Mouse (Mus musculus) heart, adult 2 months (tissue): ENCODE measurements at regions not wholly inside any gene's neighbourhood (a gene's known extent, or its start where the extent isn't known, plus 50 kb on each side); places are given as distances from the start of the nearest gene placed in this dataset.
A peak's percentile ranks its signal among the peaks of the same experiment; 100 is the strongest.

Experiments used
- DNase-seq, 2 experiments: peaks; one replicate each; pipeline ENCODE4 v3.0.0; 2021
- H3K27ac ChIP-seq: fragments of 200-600 bp; 2 replicates; pipeline ENCODE4 v1.8.1; 2022
- H3K27me3 ChIP-seq: fragments of 200-500 bp; 2 replicates; pipeline ENCODE4 v1.6.1; 2012; ENCODE audit warnings: mild to moderate bottlenecking, low read length, inconsistent platforms, mixed read lengths; ENCODE audit not compliant: control insufficient read depth, insufficient read depth
- H3K36me3 ChIP-seq: fragments of 200-500 bp; 2 replicates; pipeline ENCODE4 v1.6.1; 2012; ENCODE audit warnings: low read length, inconsistent platforms; ENCODE audit not compliant: control insufficient read depth, insufficient read depth
- H3K4me1 ChIP-seq: fragments of 200-500 bp; 2 replicates; pipeline ENCODE4 v1.6.1; 2011; ENCODE audit warnings: low read length; ENCODE audit not compliant: control insufficient read depth, insufficient read depth
- H3K4me3 ChIP-seq: fragments of 200-600 bp; 2 replicates; pipeline ENCODE4 v1.8.1; 2022
- H3K79me2 ChIP-seq: fragments of 200-500 bp; replicated peaks from 2 replicates; pipeline ENCODE4 v1.6.1; 2012; ENCODE audit warnings: mild to moderate bottlenecking, inconsistent platforms, low read length, moderate library complexity, mixed read lengths; ENCODE audit not compliant: control insufficient read depth, insufficient read depth
- H3K9ac ChIP-seq: fragments of 200-500 bp; 2 replicates; pipeline ENCODE4 v1.6.1; 2012; ENCODE audit warnings: low read depth, mild to moderate bottlenecking, control low read depth, inconsistent platforms, low read length, mixed read lengths
- CTCF ChIP-seq: fragments of 200-600 bp; IDR thresholded peaks from 2 replicates; pipeline ENCODE4 v1.8.1; 2022; ENCODE audit warnings: antibody characterized with exemption, mild to moderate bottlenecking, moderate library complexity
- EP300 ChIP-seq: fragments of 200-500 bp; IDR thresholded peaks from 2 replicates; pipeline ENCODE4 v1.6.1; 2011; ENCODE audit warnings: low read depth, low read length, control low read depth; ENCODE audit not compliant: insufficient read depth
- POLR2A ChIP-seq: fragments of 200-500 bp; IDR thresholded peaks from 2 replicates; pipeline ENCODE4 v1.6.1; 2011; ENCODE audit warnings: mild to moderate bottlenecking, low read depth, low read length, control low read depth; ENCODE audit not compliant: insufficient read depth
- WGBS: fragments of 180-500 bp; shearing (Covaris S2); methylation state at CpG from one replicate; pipeline ENCODE4 v1.1.7; 2018; 5-methylcytosine and 5-hydroxymethylcytosine counted together
- intact Hi-C: fragments of 180-260 bp; cut with DNase I; formaldehyde crosslinking; loops from one replicate; pipeline ENCODE4 v1.15.1; 2025

- no peaks in the 10 kb centered on the region for H3K4me1 ChIP-seq
- no peak overlapping the region for H3K9ac ChIP-seq
- H3K36me3 ChIP-seq: no peaks in the 10 kb centered on the region
- no peak for DNase-seq
- no peak for TF ChIP-seq EP300
- no peak for TF ChIP-seq CTCF
- TF ChIP-seq POLR2A: no peak
- H3K79me2 ChIP-seq: no peaks in the 10 kb centered on the region
- no peak overlapping the region for H3K27ac ChIP-seq
- intact Hi-C loops: no loop called here
- H3K27me3 ChIP-seq: no peaks in the 10 kb centered on the region
- WGBS: 64% methylated on average over 2 of the region's 2 CpGs
- no peak overlapping the region for H3K4me3 ChIP-seq
Observed at GRCm38 (mm10) chr2:78435071-78435470, 432.9 kb upstream of the Ube2e3 start.

GRCm38 (mm10) chr2:78427659-78428336 lies 440.1 kb upstream of the Ube2e3 start:
- no peaks in the 10 kb centered on the region for H3K36me3 ChIP-seq
- H3K4me1 ChIP-seq: no peaks in the 10 kb centered on the region
- no peak overlapping the region for H3K27ac ChIP-seq
- no peak overlapping the region for H3K4me3 ChIP-seq
- intact Hi-C loops: no loop called here
- no peak for DNase-seq
- H3K27me3 ChIP-seq: no peaks in the 10 kb centered on the region
- no peaks in the 10 kb centered on the region for H3K79me2 ChIP-seq
- TF ChIP-seq POLR2A: no peak
- TF ChIP-seq EP300: no peak
- TF ChIP-seq CTCF: no peak
- no peak overlapping the region for H3K9ac ChIP-seq

DNA sequence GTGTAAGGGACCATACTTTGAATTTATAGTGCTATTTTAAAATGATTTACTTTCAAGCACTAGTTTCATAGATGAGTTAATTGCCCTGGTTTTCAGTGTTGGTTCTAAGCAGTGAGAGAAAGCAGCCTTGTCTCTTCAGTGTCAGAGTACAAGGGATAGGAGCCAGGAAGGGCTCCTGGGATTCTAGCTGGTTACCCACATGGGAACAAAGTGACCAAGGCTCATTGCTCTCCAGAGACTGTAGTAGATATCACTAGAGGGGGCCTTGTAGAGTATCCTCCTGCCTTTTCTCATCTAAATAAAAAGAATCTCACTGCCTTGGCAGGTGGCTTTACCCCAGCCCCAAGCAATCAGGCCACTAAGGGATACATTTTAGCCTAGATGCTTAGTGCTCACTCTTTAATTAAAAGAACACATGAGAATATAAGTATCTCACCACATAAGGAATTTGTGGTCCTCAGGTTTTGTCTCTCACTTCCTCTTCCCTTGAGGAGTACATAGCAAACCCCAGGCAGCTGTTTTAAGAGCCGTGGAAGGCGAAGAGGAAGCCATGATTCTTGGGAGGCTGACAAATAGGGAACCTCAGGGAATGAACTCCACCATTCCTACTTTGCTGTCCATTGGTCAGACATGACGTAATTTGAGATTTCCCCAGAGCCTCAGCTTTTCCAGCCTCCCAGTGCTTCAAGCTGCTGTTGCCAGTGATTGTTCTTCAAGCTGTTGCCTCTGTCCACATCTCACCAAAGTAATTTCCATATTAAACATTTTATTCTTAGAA lies 449.2 kb upstream of the Ube2e3 start:
- Histone ChIP-seq H3K9ac (no peak overlapping the region), H3K36me3 (no peaks in the 10 kb centered on the region), H3K79me2 (no peaks in the 10 kb centered on the region), H3K27me3 (no peaks in the 10 kb centered on the region), H3K27ac (peak overlapping the region; percentile 48), H3K4me3 (no peak overlapping the region), H3K4me1 (no peaks in the 10 kb centered on the region)
- no peak for TF ChIP-seq EP300
- no peak for TF ChIP-seq CTCF
- TF ChIP-seq POLR2A: no peak
- whole genome bisulfite sequencing: 49% methylated on average over 3 of the region's 3 CpGs
- intact Hi-C loops: loop anchor here (5.0 kb wide), 1 partner anchor 119 kb away; no protein-coding TSS in a partner anchor
- DNase-seq: peak; percentile 33

- Histone ChIP-seq H3K9ac (no peak overlapping the region), H3K4me3 (no peak overlapping the region), H3K4me1 (no peaks in the 10 kb centered on the region), H3K36me3 (no peaks in the 10 kb centered on the region), H3K27me3 (no peaks in the 10 kb centered on the region), H3K27ac (no peak overlapping the region), H3K79me2 (no peaks in the 10 kb centered on the region)
- 46% methylated on average over 2 of the region's 2 CpGs for WGBS
- DNase-seq: no peak
- intact Hi-C loops: loop anchor here (5.0 kb wide), 1 partner anchor 121 kb away; no protein-coding TSS in a partner anchor
- TF ChIP-seq POLR2A (no peak), CTCF (no peak), EP300 (no peak)
Observed at GRCm38 (mm10) chr2:78416574-78417109, 451.3 kb upstream of the Ube2e3 start.

GRCm38 (mm10) chr2:78412985-78413384 lies 454.9 kb upstream of the Ube2e3 start:
- Histone ChIP-seq H3K79me2 (no peaks in the 10 kb centered on the region), H3K27ac (no peak overlapping the region), H3K4me3 (no peak overlapping the region), H3K4me1 (no peaks in the 10 kb centered on the region), H3K9ac (no peak overlapping the region), H3K36me3 (no peaks in the 10 kb centered on the region), H3K27me3 (no peaks in the 10 kb centered on the region)
- no peak for TF ChIP-seq POLR2A
- no peak for TF ChIP-seq CTCF
- no peak for TF ChIP-seq EP300
- DNase-seq: no peak
- intact Hi-C loops: no loop called here
- 83% methylated on average over 4 of the region's 4 CpGs for WGBS

DNA sequence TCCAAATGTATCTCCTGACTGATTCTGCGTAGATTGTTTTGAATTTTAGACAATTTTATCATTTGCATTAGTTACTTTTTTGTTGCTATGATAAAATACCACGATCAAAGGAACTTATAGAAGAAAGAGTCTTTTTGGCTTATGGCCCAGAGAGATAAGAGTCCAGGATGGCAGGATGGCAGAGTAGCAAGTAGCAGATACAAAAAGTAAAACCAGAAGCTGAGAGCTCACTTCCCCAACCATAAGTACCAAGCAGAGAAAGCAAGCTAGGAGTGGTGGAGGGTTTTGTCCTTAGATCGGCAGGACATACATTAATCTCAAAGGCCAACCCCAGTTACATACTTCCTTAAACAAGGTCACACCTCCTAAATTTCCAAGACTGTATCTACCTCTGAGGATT lies 457.7 kb upstream of the Cwc22 start:
- Histone ChIP-seq H3K4me3 (no peak overlapping the region), H3K79me2 (no peaks in the 10 kb centered on the region), H3K4me1 (no peaks in the 10 kb centered on the region), H3K27ac (no peak overlapping the region), H3K9ac (no peak overlapping the region), H3K27me3 (no peaks in the 10 kb centered on the region), H3K36me3 (no peaks in the 10 kb centered on the region)
- TF ChIP-seq CTCF (no peak), POLR2A (no peak), EP300 (no peak)
- 56% methylated on average over 3 of the region's 3 CpGs for WGBS
- intact Hi-C loops: no loop called here
- no peak for DNase-seq
